Mouse (Mus musculus) myocyte (in vitro differentiated cells): ENCODE data around the gene Hnrnpr. TPM values are rescaled to one million over a fixed set of nuclear protein-coding genes. Genes with fewer than 3 reads are reported as not detected.

ENCODE experiments used
- H3K27me3 ChIP-seq: one replicate; pipeline ENCODE4 v1.6.1; 2011; ENCODE audit not compliant: control insufficient read depth, insufficient read depth, insufficient read length
- H3K36me3 ChIP-seq: one replicate; pipeline ENCODE4 v1.6.1; 2011; ENCODE audit not compliant: control insufficient read depth, insufficient read depth
- H3K4me2 ChIP-seq: one replicate; pipeline ENCODE4 v1.6.1; 2011; ENCODE audit warnings: low read depth, control low read depth
- H3K4me3 ChIP-seq: one replicate; pipeline ENCODE4 v1.5.1; 2011; ENCODE audit warnings: mild to moderate bottlenecking, control low read depth, moderate library complexity
- H3K79me2 ChIP-seq: one replicate; pipeline ENCODE4 v1.6.1; 2011; ENCODE audit not compliant: control insufficient read depth, insufficient read depth
- H3ac ChIP-seq: one replicate; pipeline ENCODE4 v1.6.1; 2011; ENCODE audit not compliant: control insufficient read depth, insufficient read length
- CEBPB ChIP-seq: IDR thresholded peaks from 2 replicates; pipeline ENCODE4 v1.6.1; 2011; ENCODE audit warnings: mild to moderate bottlenecking, moderate library complexity; ENCODE audit not compliant: poor library complexity, insufficient read depth, severe bottlenecking
- E2F4 ChIP-seq: IDR thresholded peaks from one replicate; pipeline ENCODE4 v1.6.1; 2011; ENCODE audit warnings: mild to moderate bottlenecking, control low read depth, moderate library complexity; ENCODE audit not compliant: insufficient read depth
- MAX ChIP-seq: IDR thresholded peaks from one replicate; pipeline ENCODE4 v1.6.1; 2011; ENCODE audit warnings: low read depth, mild to moderate bottlenecking, control low read depth
- MYOD1 ChIP-seq, 3 experiments: IDR thresholded peaks; one replicate each; pipeline ENCODE4 v1.6.1; 2011; ENCODE audit warnings: control low read depth in 2 of 3, low read depth in 2 of 3, mild to moderate bottlenecking in 2 of 3, moderate library complexity in 1 of 3; ENCODE audit not compliant: insufficient read length in 2 of 3, control insufficient read depth in 1 of 3
- MYOG ChIP-seq, 3 experiments: IDR thresholded peaks; one replicate each; pipeline ENCODE4 v1.6.1; 2011; ENCODE audit warnings: control low read depth in 2 of 3, low read depth in 2 of 3, mild to moderate bottlenecking in 2 of 3; ENCODE audit not compliant: insufficient read length in 2 of 3, control insufficient read depth in 1 of 3, insufficient read depth in 1 of 3
- POLR2A ChIP-seq: IDR thresholded peaks from one replicate; pipeline ENCODE4 v1.6.1; 2011; ENCODE audit warnings: low read depth, mild to moderate bottlenecking, control low read depth, moderate library complexity; ENCODE audit not compliant: insufficient read length
- POLR2AphosphoS2 ChIP-seq: IDR thresholded peaks from one replicate; pipeline ENCODE4 v1.6.1; 2011; ENCODE audit warnings: low read depth, control low read depth; ENCODE audit not compliant: insufficient read length
- REST ChIP-seq: IDR thresholded peaks from one replicate; pipeline ENCODE4 v1.6.1; 2011; ENCODE audit warnings: mild to moderate bottlenecking, control low read depth, moderate library complexity; ENCODE audit not compliant: insufficient read depth, insufficient read length
- SRF ChIP-seq: IDR thresholded peaks from one replicate; pipeline ENCODE4 v1.6.1; 2011; ENCODE audit warnings: low read depth; ENCODE audit not compliant: control insufficient read depth, insufficient read length
- TCF12 ChIP-seq: IDR thresholded peaks from one replicate; pipeline ENCODE4 v1.6.1; 2011; ENCODE audit warnings: mild to moderate bottlenecking, control low read depth; ENCODE audit not compliant: poor library complexity, insufficient read depth, severe bottlenecking
- TCF3 ChIP-seq: IDR thresholded peaks from one replicate; pipeline ENCODE4 v1.6.1; 2011; ENCODE audit warnings: low read depth, control low read depth; ENCODE audit not compliant: insufficient read length
- USF1 ChIP-seq: IDR thresholded peaks from one replicate; pipeline ENCODE4 v1.6.1; 2011; ENCODE audit warnings: low read depth, mild to moderate bottlenecking, control low read depth, moderate library complexity
- polyA plus RNA-seq: library from polyadenylated mRNA; unstranded; fragments of >200 nt; fragmentation: generic; extraction: Trizol; gene quantifications from one replicate; pipeline ENCODE4 v1.2.1, GENCODE M21; 2012; ENCODE audit warnings: missing spikeins

Hnrnpr gene
- polyA plus RNA-seq, 1 experiment: 25.1 TPM

GRCm38 (mm10) chr4:136324226-136324625, 13.5 kb downstream of the Hnrnpr start:
- H3K4me2 ChIP-seq: no peak overlapping the region
- no peak overlapping the region for H3ac ChIP-seq
- peaks cover 59% of the 10 kb centered on the region for H3K79me2 ChIP-seq
- TF ChIP-seq E2F4 (no peak), USF1 (no peak), TCF3 (no peak), POLR2AphosphoS2 (no peak), MAX (no peak), MYOG (IDR thresholded peaks at IDR 0.05; ENCODE audit: control insufficient read depth in 1 of 3, insufficient read depth in 1 of 3, insufficient read length in 2 of 3, low read depth in 2 of 3) (no peak), REST (no peak), CEBPB (no peak), POLR2A (no peak), SRF (no peak)
- no peaks in the 10 kb centered on the region for H3K27me3 ChIP-seq
- peaks cover 41% of the 10 kb centered on the region for H3K36me3 ChIP-seq
- H3K4me3 ChIP-seq: no peak overlapping the region

GRCm38 (mm10) chr4:136327238-136327637, 16.5 kb downstream of the Hnrnpr start:
- peaks cover 52% of the 10 kb centered on the region for H3K79me2 ChIP-seq
- TF ChIP-seq TCF12: no peak
- TF ChIP-seq E2F4: no peak
- TF ChIP-seq TCF3: no peak
- no peak for TF ChIP-seq MYOG (IDR thresholded peaks at IDR 0.05; ENCODE audit: control insufficient read depth in 1 of 3, insufficient read depth in 1 of 3, insufficient read length in 2 of 3, low read depth in 2 of 3)
- TF ChIP-seq USF1: no peak
- TF ChIP-seq POLR2AphosphoS2: no peak
- no peak for TF ChIP-seq REST
- TF ChIP-seq SRF: no peak
- TF ChIP-seq MYOD1 (IDR thresholded peaks at IDR 0.05; ENCODE audit: control insufficient read depth in 1 of 3, insufficient read length in 2 of 3, low read depth in 2 of 3): no peak
- no peak for TF ChIP-seq CEBPB
- TF ChIP-seq POLR2A: no peak
- no peak for TF ChIP-seq MAX
- H3K27me3 ChIP-seq: no peaks in the 10 kb centered on the region
- no peak overlapping the region for H3ac ChIP-seq
- H3K4me3 ChIP-seq: no peak overlapping the region
- peaks cover 37% of the 10 kb centered on the region for H3K36me3 ChIP-seq
- H3K4me2 ChIP-seq: no peak overlapping the region

- Histone ChIP-seq H3K36me3 (peaks cover 44% of the 10 kb centered on the region), H3K79me2 (peaks cover 46% of the 10 kb centered on the region), H3K4me3 (no peak overlapping the region), H3K4me2 (no peak overlapping the region), H3ac (no peak overlapping the region), H3K27me3 (no peaks in the 10 kb centered on the region)
- TF ChIP-seq SRF (no peak), MYOD1 (IDR thresholded peaks at IDR 0.05; ENCODE audit: control insufficient read depth in 1 of 3, insufficient read length in 2 of 3, low read depth in 2 of 3) (no peak), POLR2AphosphoS2 (no peak), POLR2A (no peak), TCF12 (no peak), USF1 (no peak), MYOG (IDR thresholded peaks at IDR 0.05; ENCODE audit: control insufficient read depth in 1 of 3, insufficient read depth in 1 of 3, insufficient read length in 2 of 3, low read depth in 2 of 3) (no peak), E2F4 (no peak), MAX (no peak), TCF3 (no peak), REST (no peak), CEBPB (no peak)
These were observed 17.4 kb downstream of the Hnrnpr start for GRCm38 (mm10) chr4:136328115-136328514.

GRCm38 (mm10) chr4:136331709-136332108, 21.0 kb downstream of the Hnrnpr start:
- peaks cover 70% of the 10 kb centered on the region for H3K36me3 ChIP-seq
- TF ChIP-seq USF1 (no peak), CEBPB (no peak), POLR2AphosphoS2 (no peak), TCF12 (no peak)

GRCm38 (mm10) chr4:136333191-136333590, 22.4 kb downstream of the Hnrnpr start:
- no peak overlapping the region for H3K4me3 ChIP-seq
- TF ChIP-seq SRF (no peak), CEBPB (no peak), MYOD1 (IDR thresholded peaks at IDR 0.05; ENCODE audit: control insufficient read depth in 1 of 3, insufficient read length in 2 of 3, low read depth in 2 of 3) (no peak), MAX (no peak), MYOG (IDR thresholded peaks at IDR 0.05; ENCODE audit: control insufficient read depth in 1 of 3, insufficient read depth in 1 of 3, insufficient read length in 2 of 3, low read depth in 2 of 3) (no peak), REST (no peak), POLR2A (no peak), TCF3 (no peak), E2F4 (no peak), POLR2AphosphoS2 (no peak), USF1 (no peak), TCF12 (no peak)
- H3ac ChIP-seq: no peak overlapping the region
- peaks cover 65% of the 10 kb centered on the region for H3K36me3 ChIP-seq
- no peaks in the 10 kb centered on the region for H3K27me3 ChIP-seq
- H3K79me2 ChIP-seq: peaks cover 50% of the 10 kb centered on the region
- H3K4me2 ChIP-seq: no peak overlapping the region

More at GRCm38 (mm10) chr4:136331709-136332108, 21.0 kb downstream of the Hnrnpr start:
- Histone ChIP-seq H3K4me2 (no peak overlapping the region), H3K27me3 (no peaks in the 10 kb centered on the region), H3K79me2 (peaks cover 40% of the 10 kb centered on the region), H3ac (no peak overlapping the region), H3K4me3 (no peak overlapping the region)
